Mouse (Mus musculus): Measurements from ENCODE around the gene Lrrc66. TPM values are rescaled to one million over a fixed set of nuclear protein-coding genes. Genes with fewer than 3 reads are reported as not detected.
"Not testable (repeated sequence)": the region's sequence is repeated elsewhere in the genome, so short reads cannot be mapped to it uniquely, and the experiment has no call there.

Lrrc66 gene
- polyA plus RNA-seq, 1 experiment from 2014 or later, result not detected

DNA sequence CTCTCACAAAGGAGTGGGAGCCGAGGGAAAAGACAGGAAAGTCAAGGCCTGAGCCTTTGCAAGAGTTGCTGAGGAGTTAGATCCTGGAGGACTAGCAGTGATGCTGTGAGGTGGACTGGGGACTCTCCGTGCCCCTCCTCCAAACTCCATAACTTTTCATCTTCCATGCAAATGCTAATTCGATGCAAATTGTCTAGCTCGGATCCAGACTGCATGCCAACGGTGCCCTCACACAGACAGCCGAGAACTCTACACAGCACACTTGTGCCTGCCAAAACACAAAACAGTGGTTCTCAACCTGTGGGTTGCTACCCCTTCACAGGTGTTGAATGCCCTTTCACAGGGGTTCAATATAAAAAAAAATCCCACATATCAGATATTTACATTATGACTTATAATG lies 27.8 kb downstream of the Lrrc66 start:
- DNase-seq (ENCODE audit: low spot score) (no peak), ATAC-seq (no peak)
- no peaks in the 10 kb centered on the region for H3K36me3 ChIP-seq (ENCODE audit: control insufficient read depth, insufficient read depth, low read length)
- peaks cover 7% of the 10 kb centered on the region for H3K4me1 ChIP-seq (ENCODE audit: control insufficient read depth, insufficient read depth, low read length)
- no peak overlapping the region for H3K4me2 ChIP-seq (ENCODE audit: low read length)
- H3K9ac ChIP-seq (ENCODE audit: low read length), result no peak overlapping the region
- no peak overlapping the region for H3K27ac ChIP-seq (ENCODE audit: low read depth, low read length)
- WGBS, result 79% methylated on average over 6 of the region's 6 CpGs
- no peak overlapping the region for H3K4me3 ChIP-seq (ENCODE audit: low read depth, low read length)
- H3K27me3 ChIP-seq (replicated peaks; ENCODE audit: control insufficient read depth, insufficient read depth, low read length), result no peaks in the 10 kb centered on the region
- H3K9me3 ChIP-seq (replicated peaks; ENCODE audit: control insufficient read depth, low read length), result no peaks in the 10 kb centered on the region

DNA sequence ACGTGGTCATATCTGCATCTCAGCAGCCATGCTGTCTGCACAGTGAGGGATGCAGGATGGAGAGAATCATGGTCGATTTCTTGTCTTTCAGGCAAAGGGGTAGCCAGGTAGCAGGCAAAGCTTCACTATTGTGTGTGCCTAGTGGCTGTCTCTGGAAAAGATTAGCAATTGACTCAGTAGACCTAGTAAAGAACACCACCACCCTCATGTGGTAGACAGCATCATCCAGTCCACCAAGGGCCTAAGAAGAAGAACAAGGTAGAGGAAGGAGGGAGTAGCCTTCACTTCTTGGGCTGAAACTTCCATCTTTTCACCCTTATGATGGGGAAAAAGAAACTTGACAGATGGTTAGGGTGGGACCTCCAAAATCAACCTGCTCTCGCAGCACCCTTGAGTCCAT lies 29.5 kb downstream of the Lrrc66 start:
- no peak for ATAC-seq
- 87% methylated on average over 3 of the region's 3 CpGs for WGBS

DNA sequence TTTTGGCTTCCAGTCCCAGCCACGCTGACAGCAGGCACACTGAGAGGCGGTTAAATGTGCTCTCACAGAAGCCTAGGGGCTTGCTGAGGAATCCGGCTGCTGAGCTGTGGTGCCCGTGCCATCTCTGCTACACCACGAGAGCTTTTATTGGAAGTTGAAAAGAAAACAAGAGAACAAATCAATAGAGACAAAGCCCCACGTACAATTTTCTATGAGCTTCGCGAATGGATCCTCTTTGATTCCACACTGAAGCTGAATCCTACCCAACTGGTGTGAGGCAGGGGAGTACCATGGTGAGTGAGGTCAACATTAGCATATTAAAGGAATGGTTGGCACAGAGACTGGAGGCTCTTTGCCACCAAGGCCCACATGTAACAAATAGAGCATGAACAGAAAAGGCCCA lies 31.0 kb downstream of the Lrrc66 start:
- no peak overlapping the region for H3K4me3 ChIP-seq (ENCODE audit: low read depth, low read length)
- no peak overlapping the region for H3K27ac ChIP-seq (ENCODE audit: low read depth, low read length)
- peak; percentile 68 for ATAC-seq
- DNase-seq (ENCODE audit: low spot score), result peak; percentile 56
- H3K9me3 ChIP-seq (replicated peaks; ENCODE audit: control insufficient read depth, low read length), result no peaks in the 10 kb centered on the region
- no peaks in the 10 kb centered on the region for H3K27me3 ChIP-seq (replicated peaks; ENCODE audit: control insufficient read depth, insufficient read depth, low read length)
- H3K4me2 ChIP-seq (ENCODE audit: low read length), result no peak overlapping the region
- H3K4me1 ChIP-seq (ENCODE audit: control insufficient read depth, insufficient read depth, low read length), result peaks cover 11% of the 10 kb centered on the region
- no peak overlapping the region for H3K9ac ChIP-seq (ENCODE audit: low read length)
- no peaks in the 10 kb centered on the region for H3K36me3 ChIP-seq (ENCODE audit: control insufficient read depth, insufficient read depth, low read length)
- 18% methylated on average over 8 of the region's 8 CpGs for WGBS

More for the DNA sequence above, 29.5 kb downstream of the Lrrc66 start:
- H3K4me3 ChIP-seq (ENCODE audit: low read depth, low read length), result no peak overlapping the region
- no peaks in the 10 kb centered on the region for H3K36me3 ChIP-seq (ENCODE audit: control insufficient read depth, insufficient read depth, low read length)
- H3K27me3 ChIP-seq (replicated peaks; ENCODE audit: control insufficient read depth, insufficient read depth, low read length), result no peaks in the 10 kb centered on the region
- no peak overlapping the region for H3K27ac ChIP-seq (ENCODE audit: low read depth, low read length)
- H3K4me2 ChIP-seq (ENCODE audit: low read length), result no peak overlapping the region
- no peak overlapping the region for H3K9ac ChIP-seq (ENCODE audit: low read length)
- no peaks in the 10 kb centered on the region for H3K9me3 ChIP-seq (replicated peaks; ENCODE audit: control insufficient read depth, low read length)
- no peak for DNase-seq (ENCODE audit: low spot score)
- peaks cover 11% of the 10 kb centered on the region for H3K4me1 ChIP-seq (ENCODE audit: control insufficient read depth, insufficient read depth, low read length)

DNA sequence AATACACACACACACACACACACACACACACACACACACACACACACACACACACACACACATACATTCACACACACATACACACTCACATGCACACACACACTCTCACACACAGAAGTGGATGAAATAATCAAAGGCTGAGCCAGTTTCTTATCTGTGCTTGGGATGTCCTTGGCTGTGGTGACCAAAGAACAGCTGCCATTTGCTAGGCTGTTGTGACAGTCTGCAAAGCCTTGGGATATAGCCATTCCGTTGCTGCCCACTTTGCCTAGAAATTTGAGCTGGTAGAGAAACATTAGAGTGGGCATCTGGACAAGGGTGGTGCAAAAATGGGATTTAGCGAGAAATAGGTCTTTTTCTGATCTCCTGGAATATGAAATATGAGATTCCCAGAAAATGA lies 32.3 kb downstream of the Lrrc66 start:
- DNase-seq (ENCODE audit: low spot score), result no peak

DNA sequence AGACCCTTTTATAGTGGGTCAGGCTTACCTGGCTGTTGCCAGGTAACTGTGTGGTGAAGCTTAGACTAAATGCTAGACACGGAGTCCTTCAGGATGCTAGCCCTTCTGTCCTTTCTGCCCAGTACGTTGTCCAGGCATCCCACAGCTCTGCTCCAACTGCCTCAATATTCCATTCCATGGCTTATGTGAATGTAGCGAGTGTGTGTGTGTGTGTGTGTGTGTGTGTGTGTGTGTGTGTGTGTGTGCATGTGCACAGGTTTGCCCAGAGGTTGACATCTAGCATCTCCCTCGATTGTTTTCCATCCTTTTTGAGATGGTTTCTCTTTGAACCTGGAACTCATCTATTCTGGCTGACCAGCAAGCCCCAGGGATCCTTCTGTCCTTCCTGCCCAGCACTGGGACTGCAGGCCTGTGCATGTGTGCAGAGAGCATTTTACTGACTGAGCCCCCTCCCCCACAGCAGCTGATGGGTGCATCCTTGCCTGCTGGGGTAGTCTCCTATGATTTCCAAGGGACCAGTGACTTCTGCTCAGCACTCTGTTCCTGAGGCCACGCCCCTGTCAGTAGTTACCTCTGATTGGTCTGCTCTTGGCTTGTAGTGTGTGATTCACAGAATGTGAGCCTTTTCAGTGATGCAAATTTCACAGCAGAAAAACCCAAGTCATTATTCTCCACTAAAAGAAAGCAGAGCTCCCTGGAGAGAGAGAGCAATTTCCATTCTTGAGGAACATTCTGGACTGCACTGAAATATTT lies 33.2 kb downstream of the Lrrc66 start:
- Histone ChIP-seq H3K27me3 (replicated peaks; ENCODE audit: control insufficient read depth, insufficient read depth, low read length) (no peaks in the 10 kb centered on the region), H3K4me2 (ENCODE audit: low read length) (no peak overlapping the region), H3K27ac (ENCODE audit: low read depth, low read length) (no peak overlapping the region), H3K4me3 (ENCODE audit: low read depth, low read length) (no peak overlapping the region), H3K4me1 (ENCODE audit: control insufficient read depth, insufficient read depth, low read length) (peaks cover 11% of the 10 kb centered on the region), H3K9me3 (replicated peaks; ENCODE audit: control insufficient read depth, low read length) (no peaks in the 10 kb centered on the region), H3K9ac (ENCODE audit: low read length) (no peak overlapping the region), H3K36me3 (ENCODE audit: control insufficient read depth, insufficient read depth, low read length) (no peaks in the 10 kb centered on the region)
- ATAC-seq (peak; percentile 59), DNase-seq (ENCODE audit: low spot score) (peak; percentile 66)
- 59% methylated on average over 5 of the region's 5 CpGs for WGBS

More for the DNA sequence above, 32.3 kb downstream of the Lrrc66 start:
- Histone ChIP-seq H3K4me3 (ENCODE audit: low read depth, low read length) (no peak overlapping the region), H3K4me2 (ENCODE audit: low read length) (no peak overlapping the region), H3K27me3 (replicated peaks; ENCODE audit: control insufficient read depth, insufficient read depth, low read length) (no peaks in the 10 kb centered on the region), H3K9ac (ENCODE audit: low read length) (no peak overlapping the region), H3K9me3 (replicated peaks; ENCODE audit: control insufficient read depth, low read length) (no peaks in the 10 kb centered on the region), H3K27ac (ENCODE audit: low read depth, low read length) (no peak overlapping the region), H3K36me3 (ENCODE audit: control insufficient read depth, insufficient read depth, low read length) (no peaks in the 10 kb centered on the region), H3K4me1 (ENCODE audit: control insufficient read depth, insufficient read depth, low read length) (peaks cover 11% of the 10 kb centered on the region)
- no peak for ATAC-seq
- 88% methylated on average over 2 of the region's 2 CpGs for WGBS

DNA sequence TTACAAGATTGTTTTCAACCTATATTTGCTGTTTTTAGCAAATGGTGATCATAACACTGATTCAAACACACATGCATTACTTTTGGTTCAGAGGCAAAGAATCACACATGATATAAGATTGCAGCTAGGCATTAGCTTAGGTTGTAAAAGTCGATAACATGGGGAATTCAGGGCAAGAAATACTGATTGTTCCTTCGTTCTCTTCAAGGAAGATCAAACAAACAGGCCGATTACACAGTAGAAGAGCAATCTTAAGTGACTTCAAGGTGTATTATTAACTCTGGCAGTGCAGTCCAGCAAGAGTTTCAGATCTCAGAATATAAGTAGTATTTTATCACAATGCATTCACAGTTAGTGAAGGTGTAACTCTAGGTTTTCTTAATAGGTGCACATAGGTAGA lies 45.2 kb downstream of the Lrrc66 start:
- no peak overlapping the region for H3K27ac ChIP-seq (ENCODE audit: low read depth, low read length)
- peaks cover 6% of the 10 kb centered on the region; the same call in 1 of the 2 replicates for H3K4me1 ChIP-seq (ENCODE audit: control insufficient read depth, insufficient read depth, low read length)
- no peak overlapping the region for H3K9ac ChIP-seq (ENCODE audit: low read length)
- no peak for ATAC-seq
- no peaks in the 10 kb centered on the region for H3K27me3 ChIP-seq (replicated peaks; ENCODE audit: control insufficient read depth, insufficient read depth, low read length)
- H3K9me3 ChIP-seq (replicated peaks; ENCODE audit: control insufficient read depth, low read length), result no peaks in the 10 kb centered on the region
- WGBS, result 86% methylated on average over 3 of the region's 3 CpGs
- H3K36me3 ChIP-seq (ENCODE audit: control insufficient read depth, insufficient read depth, low read length), result no peaks in the 10 kb centered on the region
- no peak overlapping the region for H3K4me3 ChIP-seq (ENCODE audit: low read depth, low read length)
- no peak for DNase-seq (ENCODE audit: low spot score)
- no peak overlapping the region for H3K4me2 ChIP-seq (ENCODE audit: low read length)

DNA sequence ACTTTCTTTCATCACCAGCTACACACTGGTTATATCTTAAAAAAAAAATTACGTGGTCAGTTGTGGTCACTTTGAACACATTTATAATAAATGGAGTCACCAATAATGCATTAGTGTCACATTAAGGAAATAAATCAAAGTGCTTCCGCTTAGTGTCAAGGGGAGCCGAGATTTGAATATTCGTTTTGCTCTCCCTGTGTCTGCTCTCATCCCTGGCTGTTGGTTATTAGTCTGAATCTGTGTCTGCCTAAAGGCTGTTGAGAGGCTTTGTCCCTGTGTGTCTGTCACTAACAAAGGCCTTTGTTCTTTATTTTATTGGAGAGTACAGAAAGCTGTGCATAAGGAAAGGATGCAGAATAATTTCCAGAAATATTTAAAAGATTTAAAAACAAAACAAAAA lies 45.7 kb downstream of the Lrrc66 start:
- Histone ChIP-seq H3K36me3 (ENCODE audit: control insufficient read depth, insufficient read depth, low read length) (no peaks in the 10 kb centered on the region), H3K9me3 (replicated peaks; ENCODE audit: control insufficient read depth, low read length) (no peaks in the 10 kb centered on the region), H3K4me2 (ENCODE audit: low read length) (no peak overlapping the region), H3K27me3 (replicated peaks; ENCODE audit: control insufficient read depth, insufficient read depth, low read length) (no peaks in the 10 kb centered on the region), H3K9ac (ENCODE audit: low read length) (no peak overlapping the region), H3K27ac (ENCODE audit: low read depth, low read length) (no peak overlapping the region), H3K4me3 (ENCODE audit: low read depth, low read length) (no peak overlapping the region), H3K4me1 (ENCODE audit: control insufficient read depth, insufficient read depth, low read length) (peaks cover 6% of the 10 kb centered on the region; the same call in 1 of the 2 replicates)
- ATAC-seq, result no peak
- DNase-seq (ENCODE audit: low spot score), result no peak
- 63% methylated on average over 4 of the region's 4 CpGs for WGBS

DNA sequence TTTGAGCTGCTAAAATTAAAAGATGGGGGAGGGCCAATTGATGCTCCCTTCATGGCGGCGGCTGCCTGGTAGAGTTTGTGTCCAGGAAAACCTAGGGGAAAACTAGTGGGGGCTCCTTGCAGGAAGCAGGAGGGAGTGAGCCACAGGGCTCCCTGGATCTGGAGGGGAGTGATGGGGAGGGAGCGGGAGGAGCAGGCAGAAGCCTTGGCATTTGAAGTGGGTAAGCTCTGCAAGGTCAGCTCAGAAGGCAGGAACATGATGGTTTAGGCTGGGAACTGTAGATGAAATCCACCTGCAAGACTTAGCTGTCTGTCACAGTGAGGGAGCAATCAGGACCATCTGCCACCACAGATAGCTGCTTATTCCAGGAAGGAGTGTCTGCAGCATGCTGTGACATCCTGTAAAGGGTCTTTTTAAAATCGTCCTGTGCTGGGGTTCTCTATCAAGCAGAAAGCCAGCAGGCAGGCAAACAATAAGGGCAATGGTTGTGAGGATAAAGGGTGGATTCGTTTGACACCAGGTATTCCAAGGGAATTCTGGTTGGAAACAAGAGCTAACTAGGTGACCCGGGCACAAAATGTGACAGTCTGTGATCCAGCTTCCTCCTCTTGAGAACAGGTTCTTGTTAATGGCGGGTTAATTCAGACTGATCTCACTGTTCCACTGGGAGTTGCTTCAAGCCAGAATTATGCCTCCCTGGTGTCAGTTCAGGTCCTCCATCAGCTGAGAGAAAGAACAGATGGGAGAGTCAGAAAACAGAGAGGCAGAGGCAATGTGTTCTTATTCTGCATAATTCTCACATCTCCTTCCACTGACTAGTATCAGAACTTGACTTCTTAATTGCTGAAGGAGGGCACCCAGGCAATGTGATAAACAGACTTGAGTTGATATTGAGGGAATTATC lies 46.9 kb downstream of the Lrrc66 start:
- DNase-seq (ENCODE audit: low spot score), result peak; percentile 59
- no peak overlapping the region for H3K9ac ChIP-seq (ENCODE audit: low read length)
- ATAC-seq, result peak; percentile 88
- no peak overlapping the region for H3K4me2 ChIP-seq (ENCODE audit: low read length)
- peaks cover 6% of the 10 kb centered on the region; the same call in 1 of the 2 replicates for H3K4me1 ChIP-seq (ENCODE audit: control insufficient read depth, insufficient read depth, low read length)
- H3K9me3 ChIP-seq (replicated peaks; ENCODE audit: control insufficient read depth, low read length), result no peaks in the 10 kb centered on the region
- 31% methylated on average over 7 of the region's 7 CpGs for WGBS
- H3K27me3 ChIP-seq (replicated peaks; ENCODE audit: control insufficient read depth, insufficient read depth, low read length), result no peaks in the 10 kb centered on the region
- H3K36me3 ChIP-seq (ENCODE audit: control insufficient read depth, insufficient read depth, low read length), result no peaks in the 10 kb centered on the region
- peak overlapping the region; percentile 80 for H3K27ac ChIP-seq (ENCODE audit: low read depth, low read length)
- H3K4me3 ChIP-seq (ENCODE audit: low read depth, low read length), result no peak overlapping the region

DNA sequence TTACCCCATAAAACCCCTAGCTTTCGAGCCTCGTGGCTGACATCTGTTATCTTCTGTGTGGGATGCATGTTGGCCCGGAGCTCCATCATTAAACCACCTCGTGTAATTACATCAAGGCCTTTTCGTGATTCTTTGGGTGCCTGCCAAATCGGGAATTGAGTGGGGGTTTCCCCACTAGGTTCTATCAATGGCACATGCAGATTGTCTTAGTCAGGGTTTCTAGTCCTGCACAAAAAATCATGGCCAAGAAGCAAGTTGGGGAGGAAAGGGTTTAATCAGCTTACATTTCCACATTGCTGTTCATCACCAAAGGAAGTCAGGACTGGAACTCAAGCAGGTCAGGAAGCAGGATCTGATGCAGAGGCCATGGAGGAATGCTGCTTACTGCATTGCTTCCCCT lies 48.3 kb downstream of the Lrrc66 start:
- not testable (repeated sequence) for H3K4me2 ChIP-seq (ENCODE audit: low read length); H3K9me3 ChIP-seq (replicated peaks; ENCODE audit: control insufficient read depth, low read length); DNase-seq (ENCODE audit: low spot score); H3K27me3 ChIP-seq (replicated peaks; ENCODE audit: control insufficient read depth, insufficient read depth, low read length); H3K9ac ChIP-seq (ENCODE audit: low read length); H3K4me3 ChIP-seq (ENCODE audit: low read depth, low read length); H3K27ac ChIP-seq (ENCODE audit: low read depth, low read length); H3K4me1 ChIP-seq (ENCODE audit: control insufficient read depth, insufficient read depth, low read length); H3K36me3 ChIP-seq (ENCODE audit: control insufficient read depth, insufficient read depth, low read length)
- ATAC-seq, result peak; percentile 21; the same call in 1 of the 2 replicates
- 33% methylated on average over 6 of the region's 6 CpGs for WGBS
